Mouse (Mus musculus) C3H10T1/2 (cell line): ENCODE measurements around the gene Gm43517. TPM values are rescaled to one million over a fixed set of nuclear protein-coding genes. Genes with fewer than 3 reads are reported as not detected.

Experiments used
- polyA plus RNA-seq, 2 experiments: library from polyadenylated mRNA; unstranded; fragments of >200 nt; fragmentation: generic; extraction: Trizol; gene quantifications; one replicate each; pipeline ENCODE4 v1.2.1; 2012; ENCODE audit warnings: missing spikeins in 2 of 2

Gm43517 gene
- polyA plus RNA-seq, result under 1 TPM; 0.05 to 0.21 TPM

GRCm38 (mm10) chr12:49384876-49385630 lies at the start of gene Gm43517:
Gm43517 (plus strand) TSS chr12:49385174.

GRCm38 (mm10) chr12:49382565-49383520 lies 2.1 kb upstream of the Gm43517 start, which contains the start of gene Foxg1:
Foxg1 (plus strand) TSS chr12:49382660.

Other genes starting within 250 kb of the Gm43517 start
- 10 to 100 TPM in 1 of 2 experiments, 1 to 10 TPM in 1; 9.5 to 23.7 TPM for gene Foxg1, start 2.5 kb upstream of the Gm43517 start, polyA plus RNA-seq